Mouse (Mus musculus) small intestine, adult 2 months (tissue): ENCODE data around the gene Mtss1l.

Experiments
- CTCF ChIP-seq: fragments of 200-500 bp; IDR thresholded peaks from 2 replicates; pipeline ENCODE4 v1.5.1; 2012; ENCODE audit warnings: low read depth, mild to moderate bottlenecking, control low read depth, inconsistent platforms, low read length, moderate library complexity, mixed read lengths; ENCODE audit not compliant: insufficient replicate concordance, insufficient read length; ENCODE audit errors: extremely low read depth
- POLR2A ChIP-seq: fragments of 200-500 bp; IDR thresholded peaks from 2 replicates; pipeline ENCODE4 v1.6.1; 2012; ENCODE audit warnings: low read depth, mild to moderate bottlenecking, control low read depth, inconsistent platforms, low read length, moderate library complexity

- no peak for TF ChIP-seq CTCF
- TF ChIP-seq POLR2A = no peak
Observed at GRCm38 (mm10) chr8:110721606-110722413, 534 bp downstream of the Mtss1l start.
